Mouse (Mus musculus): ENCODE results near the gene Kirrel.
A peak's percentile ranks its signal among the peaks of the same experiment; 100 is the strongest.
"Not testable (repeated sequence)": the region's sequence is repeated elsewhere in the genome, so short reads cannot be mapped to it uniquely, and the experiment has no call there.

Kirrel gene

GRCm38 (mm10) chr3:87136782-87137181 lies 37.8 kb downstream of the Kirrel start:
- DNase-seq (ENCODE audit: low read depth, low spot score), result no peak

- DNase-seq (ENCODE audit: low read depth, low spot score), result no peak
These were observed 39.6 kb downstream of the Kirrel start for GRCm38 (mm10) chr3:87134951-87135350.

GRCm38 (mm10) chr3:87131694-87132347 lies 42.7 kb downstream of the Kirrel start:
- DNase-seq (ENCODE audit: low read depth, low spot score), result no peak

GRCm38 (mm10) chr3:87130933-87131332 lies 43.6 kb downstream of the Kirrel start:
- no peak for DNase-seq (ENCODE audit: low read depth, low spot score)

- DNase-seq (ENCODE audit: low read depth, low spot score), result no peak
These were observed 50.8 kb downstream of the Kirrel start for GRCm38 (mm10) chr3:87123795-87124194.

- no peak for DNase-seq (ENCODE audit: low read depth, low spot score)
These were observed 56.3 kb downstream of the Kirrel start for GRCm38 (mm10) chr3:87118214-87118613.

- no peak for DNase-seq (ENCODE audit: low read depth, low spot score)
These were observed 56.9 kb downstream of the Kirrel start for GRCm38 (mm10) chr3:87117632-87118031.

- no peak for DNase-seq (ENCODE audit: low read depth, low spot score)
These were observed 58.6 kb downstream of the Kirrel start for GRCm38 (mm10) chr3:87115726-87116540.

GRCm38 (mm10) chr3:87115271-87115670 lies 59.3 kb downstream of the Kirrel start:
- DNase-seq (ENCODE audit: low read depth, low spot score), result no peak

- DNase-seq (ENCODE audit: low read depth, low spot score), result no peak
These were observed 59.7 kb downstream of the Kirrel start for GRCm38 (mm10) chr3:87114801-87115200.

- not testable (repeated sequence) for DNase-seq (ENCODE audit: low read depth, low spot score)
These were observed 60.7 kb downstream of the Kirrel start for GRCm38 (mm10) chr3:87113881-87114280.

- peak; percentile 50 for DNase-seq (ENCODE audit: low read depth, low spot score)
These were observed 62.3 kb downstream of the Kirrel start for GRCm38 (mm10) chr3:87112264-87112663.

GRCm38 (mm10) chr3:87104856-87105255 lies 69.7 kb downstream of the Kirrel start:
- no peak for DNase-seq (ENCODE audit: low read depth, low spot score)

GRCm38 (mm10) chr3:87102346-87102745 lies 72.2 kb downstream of the Kirrel start:
- DNase-seq (ENCODE audit: low read depth, low spot score), result no peak

GRCm38 (mm10) chr3:87100911-87101310 lies 73.6 kb downstream of the Kirrel start:
- DNase-seq (ENCODE audit: low read depth, low spot score), result no peak

- no peak for DNase-seq (ENCODE audit: low read depth, low spot score)
These were observed 76.3 kb downstream of the Kirrel start for GRCm38 (mm10) chr3:87097969-87098946.

GRCm38 (mm10) chr3:87097205-87097604 lies 77.3 kb downstream of the Kirrel start:
- no peak for DNase-seq (ENCODE audit: low read depth, low spot score)

GRCm38 (mm10) chr3:87093718-87094117 lies 80.8 kb downstream of the Kirrel start:
- DNase-seq (ENCODE audit: low read depth, low spot score), result no peak

- peak; percentile 76 for DNase-seq (ENCODE audit: low read depth, low spot score)
These were observed 84.6 kb downstream of the Kirrel start for GRCm38 (mm10) chr3:87089694-87090565.

GRCm38 (mm10) chr3:87087146-87087545 lies 87.4 kb downstream of the Kirrel start:
- no peak for DNase-seq (ENCODE audit: low read depth, low spot score)

- DNase-seq (ENCODE audit: low read depth, low spot score), result no peak
These were observed 92.3 kb downstream of the Kirrel start for GRCm38 (mm10) chr3:87082235-87082634.

Measured in retina, adult 2 months (tissue).